Mouse (Mus musculus): Measurements from ENCODE around the gene Ccdc24. TPM values are rescaled to one million over a fixed set of nuclear protein-coding genes. Genes with fewer than 3 reads are reported as not detected.

Gene Ccdc24
- polyA plus RNA-seq, 1 experiment = 0.92 TPM

- Histone ChIP-seq H3K4me3 (ENCODE audit: extremely low read depth, insufficient read depth, insufficient read length) (no peak overlapping the region), H3K27me3 (ENCODE audit: control insufficient read depth, insufficient read depth, low read length) (no peaks in the 10 kb centered on the region), H3K27ac (ENCODE audit: insufficient read depth, low read length) (no peak overlapping the region), H3K4me1 (ENCODE audit: control insufficient read depth, insufficient read depth, insufficient read length) (no peaks in the 10 kb centered on the region), H3K36me3 (ENCODE audit: control insufficient read depth, insufficient read depth, low read length) (no peaks in the 10 kb centered on the region)
- no peak for DNase-seq (ENCODE audit: low read depth in 1 of 2, low spot score in 2 of 2)
- TF ChIP-seq POLR2A (IDR thresholded peaks at IDR 0.05; ENCODE audit: low read depth, low read length) (no peak), CTCF (IDR thresholded peaks at IDR 0.05; ENCODE audit: extremely low read depth, insufficient read depth, insufficient read length, insufficient replicate concordance) (no peak)
- WGBS = 88% methylated on average over 7 of the region's 7 CpGs
These were observed 21.5 kb downstream of the Ccdc24 start for GRCm38 (mm10) chr4:117850871-117851270.

GRCm38 (mm10) chr4:117850176-117850575 lies 22.2 kb downstream of the Ccdc24 start:
- Histone ChIP-seq H3K27me3 (ENCODE audit: control insufficient read depth, insufficient read depth, low read length) (no peaks in the 10 kb centered on the region), H3K4me3 (ENCODE audit: extremely low read depth, insufficient read depth, insufficient read length) (no peak overlapping the region), H3K36me3 (ENCODE audit: control insufficient read depth, insufficient read depth, low read length) (no peaks in the 10 kb centered on the region), H3K27ac (ENCODE audit: insufficient read depth, low read length) (no peak overlapping the region), H3K4me1 (ENCODE audit: control insufficient read depth, insufficient read depth, insufficient read length) (no peaks in the 10 kb centered on the region)
- TF ChIP-seq POLR2A (IDR thresholded peaks at IDR 0.05; ENCODE audit: low read depth, low read length) (no peak), CTCF (IDR thresholded peaks at IDR 0.05; ENCODE audit: extremely low read depth, insufficient read depth, insufficient read length, insufficient replicate concordance) (no peak)
- WGBS = 93% methylated on average over 7 of the region's 7 CpGs
- DNase-seq (ENCODE audit: low read depth in 1 of 2, low spot score in 2 of 2) = no peak

GRCm38 (mm10) chr4:117849506-117849905 lies 22.9 kb downstream of the Ccdc24 start:
- Histone ChIP-seq H3K27ac (ENCODE audit: insufficient read depth, low read length) (no peak overlapping the region), H3K27me3 (ENCODE audit: control insufficient read depth, insufficient read depth, low read length) (no peaks in the 10 kb centered on the region), H3K4me3 (ENCODE audit: extremely low read depth, insufficient read depth, insufficient read length) (no peak overlapping the region), H3K4me1 (ENCODE audit: control insufficient read depth, insufficient read depth, insufficient read length) (no peaks in the 10 kb centered on the region), H3K36me3 (ENCODE audit: control insufficient read depth, insufficient read depth, low read length) (no peaks in the 10 kb centered on the region)
- no peak for DNase-seq (ENCODE audit: low read depth in 1 of 2, low spot score in 2 of 2)
- no peak for TF ChIP-seq CTCF (IDR thresholded peaks at IDR 0.05; ENCODE audit: extremely low read depth, insufficient read depth, insufficient read length, insufficient replicate concordance)
- no peak for TF ChIP-seq POLR2A (IDR thresholded peaks at IDR 0.05; ENCODE audit: low read depth, low read length)
- 92% methylated on average over 5 of the region's 5 CpGs for WGBS

- TF ChIP-seq CTCF (IDR thresholded peaks at IDR 0.05; ENCODE audit: extremely low read depth, insufficient read depth, insufficient read length, insufficient replicate concordance) (no peak), POLR2A (IDR thresholded peaks at IDR 0.05; ENCODE audit: low read depth, low read length) (no peak)
- H3K36me3 ChIP-seq (ENCODE audit: control insufficient read depth, insufficient read depth, low read length) = no peaks in the 10 kb centered on the region
- H3K4me1 ChIP-seq (ENCODE audit: control insufficient read depth, insufficient read depth, insufficient read length) = no peaks in the 10 kb centered on the region
- no peak overlapping the region for H3K4me3 ChIP-seq (ENCODE audit: extremely low read depth, insufficient read depth, insufficient read length)
- H3K27ac ChIP-seq (ENCODE audit: insufficient read depth, low read length) = no peak overlapping the region
- no peaks in the 10 kb centered on the region for H3K27me3 ChIP-seq (ENCODE audit: control insufficient read depth, insufficient read depth, low read length)
- WGBS = 86% methylated on average over 17 of the region's 17 CpGs
- DNase-seq (ENCODE audit: low read depth in 1 of 2, low spot score in 2 of 2) = no peak
These were observed 23.3 kb downstream of the Ccdc24 start for GRCm38 (mm10) chr4:117849063-117849462.

GRCm38 (mm10) chr4:117847011-117847410 lies 25.3 kb downstream of the Ccdc24 start:
- no peak for DNase-seq (ENCODE audit: low read depth in 1 of 2, low spot score in 2 of 2)
- 85% methylated on average over 2 of the region's 2 CpGs for WGBS
- no peaks in the 10 kb centered on the region for H3K36me3 ChIP-seq (ENCODE audit: control insufficient read depth, insufficient read depth, low read length)
- no peak overlapping the region for H3K27ac ChIP-seq (ENCODE audit: insufficient read depth, low read length)
- no peaks in the 10 kb centered on the region for H3K27me3 ChIP-seq (ENCODE audit: control insufficient read depth, insufficient read depth, low read length)
- H3K4me1 ChIP-seq (ENCODE audit: control insufficient read depth, insufficient read depth, insufficient read length) = no peaks in the 10 kb centered on the region
- no peak overlapping the region for H3K4me3 ChIP-seq (ENCODE audit: extremely low read depth, insufficient read depth, insufficient read length)
- TF ChIP-seq POLR2A (IDR thresholded peaks at IDR 0.05; ENCODE audit: low read depth, low read length) (no peak), CTCF (IDR thresholded peaks at IDR 0.05; ENCODE audit: extremely low read depth, insufficient read depth, insufficient read length, insufficient replicate concordance) (no peak)

- 97% methylated on average over 4 of the region's 4 CpGs for WGBS
- no peaks in the 10 kb centered on the region for H3K36me3 ChIP-seq (ENCODE audit: control insufficient read depth, insufficient read depth, low read length)
- DNase-seq (ENCODE audit: low read depth in 1 of 2, low spot score in 2 of 2) = no peak
- no peak for TF ChIP-seq CTCF (IDR thresholded peaks at IDR 0.05; ENCODE audit: extremely low read depth, insufficient read depth, insufficient read length, insufficient replicate concordance)
- TF ChIP-seq POLR2A (IDR thresholded peaks at IDR 0.05; ENCODE audit: low read depth, low read length) = no peak
- H3K4me3 ChIP-seq (ENCODE audit: extremely low read depth, insufficient read depth, insufficient read length) = no peak overlapping the region
- no peak overlapping the region for H3K27ac ChIP-seq (ENCODE audit: insufficient read depth, low read length)
- H3K27me3 ChIP-seq (ENCODE audit: control insufficient read depth, insufficient read depth, low read length) = no peaks in the 10 kb centered on the region
- no peaks in the 10 kb centered on the region for H3K4me1 ChIP-seq (ENCODE audit: control insufficient read depth, insufficient read depth, insufficient read length)
These were observed 26.1 kb downstream of the Ccdc24 start for GRCm38 (mm10) chr4:117846261-117846660.

GRCm38 (mm10) chr4:117845316-117845715 lies 27.0 kb downstream of the Ccdc24 start:
- Histone ChIP-seq H3K4me3 (ENCODE audit: extremely low read depth, insufficient read depth, insufficient read length) (no peak overlapping the region), H3K27me3 (ENCODE audit: control insufficient read depth, insufficient read depth, low read length) (no peaks in the 10 kb centered on the region), H3K27ac (ENCODE audit: insufficient read depth, low read length) (no peak overlapping the region), H3K4me1 (ENCODE audit: control insufficient read depth, insufficient read depth, insufficient read length) (no peaks in the 10 kb centered on the region), H3K36me3 (ENCODE audit: control insufficient read depth, insufficient read depth, low read length) (no peaks in the 10 kb centered on the region)
- 87% methylated on average over 11 of the region's 11 CpGs for WGBS
- TF ChIP-seq POLR2A (IDR thresholded peaks at IDR 0.05; ENCODE audit: low read depth, low read length) (no peak), CTCF (IDR thresholded peaks at IDR 0.05; ENCODE audit: extremely low read depth, insufficient read depth, insufficient read length, insufficient replicate concordance) (no peak)
- no peak for DNase-seq (ENCODE audit: low read depth in 1 of 2, low spot score in 2 of 2)

Measured in spleen, adult 2 months (tissue).